Mouse (Mus musculus) cerebellum, postnatal 25 days (tissue): ENCODE measurements around the gene Asphd2.

ENCODE experiments used
- DNase-seq, 2 experiments: peaks; one replicate each; pipeline ENCODE4 v3.0.0; 2021; ENCODE audit warnings: mixed read lengths in 2 of 2

Asphd2 gene

GRCm38 (mm10) chr5:112346211-112346965, 48.3 kb downstream of the Asphd2 start:
- no peak for DNase-seq

GRCm38 (mm10) chr5:112344092-112344960, 50.3 kb downstream of the Asphd2 start:
- peak in 1 of 2 experiments; percentile 20 for DNase-seq

DNA sequence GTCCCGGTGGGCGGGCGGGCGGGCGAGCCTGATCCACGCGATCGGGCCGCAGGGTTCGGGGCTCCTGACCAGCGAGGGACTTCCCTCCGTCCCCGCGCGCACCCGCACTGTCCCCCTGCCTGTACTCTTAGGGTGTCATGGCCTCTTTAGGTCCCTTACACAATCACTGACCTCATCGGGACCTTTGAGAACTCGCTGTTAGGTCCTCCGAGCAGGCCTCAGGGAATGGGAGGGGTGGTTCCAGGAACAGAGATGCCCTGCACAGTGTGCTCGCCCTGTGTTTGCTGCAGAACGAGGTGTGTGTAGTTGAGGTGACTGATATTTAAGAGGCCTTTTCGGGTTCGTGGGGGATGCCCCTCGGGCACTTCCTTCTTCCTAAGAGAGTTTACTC, 51.5 kb downstream of the Asphd2 start:
- no peak for DNase-seq

GRCm38 (mm10) chr5:112342463-112343204, 52.0 kb downstream of the Asphd2 start, which contains the start of the genes Srrd and Hps4:
TSS of gene Srrd (minus strand) at chr5:112343040.
TSS of gene Hps4 (plus strand) at chr5:112343083.
- peak; percentile 95 for DNase-seq

DNA sequence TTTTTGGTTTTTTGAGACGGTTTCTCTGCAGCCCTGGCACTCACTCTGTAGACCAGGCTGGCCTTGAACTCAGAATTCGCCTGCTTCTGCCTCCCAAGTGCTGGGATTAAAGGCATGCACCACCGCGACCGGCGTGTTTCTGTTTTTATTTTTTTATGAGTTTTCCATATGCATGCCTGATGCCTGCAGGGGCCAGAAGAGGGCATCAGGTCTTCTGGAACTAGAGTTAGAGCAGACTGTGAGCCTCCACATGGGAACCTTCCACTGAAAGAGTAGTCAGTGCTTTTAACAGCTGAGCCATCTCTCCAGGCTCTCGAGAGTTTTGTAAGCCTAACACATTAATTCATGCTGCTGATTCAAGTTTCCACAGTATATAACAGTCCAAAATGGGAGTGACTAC, 55.5 kb downstream of the Asphd2 start:
- no peak for DNase-seq

- no peak for DNase-seq
Measured at GRCm38 (mm10) chr5:112337004-112337403, 57.7 kb downstream of the Asphd2 start.

- DNase-seq, result peak; percentile 69 to 78
Measured at GRCm38 (mm10) chr5:112335473-112335872, 59.2 kb downstream of the Asphd2 start.
